Mouse (Mus musculus): ENCODE results near the gene Relch.

The Relch gene

GRCm38 (mm10) chr1:105795705-105796104, 132.0 kb downstream of the Relch start:
- no peak for DNase-seq (ENCODE audit: low spot score in 2 of 2)

DNA sequence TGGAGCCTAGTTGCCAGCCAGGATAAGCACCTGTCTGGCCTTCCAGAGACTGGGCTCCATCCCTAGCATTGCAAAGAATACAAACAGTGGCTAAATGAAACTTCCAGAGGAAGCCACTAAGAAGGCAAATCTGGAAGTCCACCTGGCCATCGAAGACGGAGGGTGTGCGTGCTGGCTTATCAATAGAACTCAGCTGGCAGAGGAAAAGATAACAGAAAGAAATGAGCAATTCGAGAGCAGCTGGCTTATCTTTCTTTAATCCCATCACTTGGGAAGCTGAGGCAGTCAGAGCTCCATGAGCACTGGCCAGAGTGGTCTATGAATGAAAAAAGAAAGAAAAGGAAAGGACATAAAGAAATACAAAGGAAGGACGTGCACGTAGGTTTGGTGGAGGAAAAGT, 136.9 kb downstream of the Relch start:
- DNase-seq (ENCODE audit: low spot score in 2 of 2), result no peak

DNA sequence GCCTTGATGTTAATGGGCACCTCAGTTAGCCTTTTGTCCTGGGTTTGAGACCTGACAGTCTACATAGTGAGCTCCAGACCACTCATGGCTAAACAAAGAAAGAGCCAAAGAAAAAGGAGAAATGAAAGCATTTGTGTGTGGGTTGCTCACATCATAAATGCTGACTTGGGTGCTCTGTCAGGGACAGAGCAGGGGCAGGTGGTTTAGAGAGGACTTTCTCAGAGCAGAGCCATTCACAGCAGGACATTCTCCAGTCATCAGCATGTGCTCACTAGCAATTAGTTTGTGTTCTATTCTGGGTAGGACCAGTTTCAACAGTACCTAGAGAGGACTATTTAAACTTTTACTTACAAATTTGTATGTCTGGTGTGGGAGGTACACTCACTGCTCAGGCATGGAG, 137.6 kb downstream of the Relch start:
- DNase-seq (ENCODE audit: low spot score in 2 of 2), result no peak

DNA sequence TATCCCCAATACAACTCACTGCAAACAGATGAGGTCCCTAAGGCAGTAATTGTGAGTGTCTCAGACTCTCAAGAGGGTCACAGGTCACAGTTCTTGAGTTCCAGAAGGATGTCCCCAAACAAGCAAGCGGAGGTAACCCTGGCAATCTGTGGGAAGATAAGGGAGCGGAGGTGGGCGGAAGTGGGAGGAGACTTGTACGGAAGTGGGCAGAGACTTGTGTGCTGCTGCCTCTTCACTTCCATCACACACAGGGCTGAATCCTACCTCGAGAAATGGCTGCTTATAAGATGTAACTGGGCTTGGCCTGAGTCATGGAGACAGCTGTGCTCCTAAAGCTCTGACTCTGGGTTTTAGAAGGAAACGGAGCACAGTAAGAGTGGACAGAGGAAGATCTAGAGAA, 139.3 kb downstream of the Relch start:
- DNase-seq (ENCODE audit: low spot score in 2 of 2), result no peak

DNA sequence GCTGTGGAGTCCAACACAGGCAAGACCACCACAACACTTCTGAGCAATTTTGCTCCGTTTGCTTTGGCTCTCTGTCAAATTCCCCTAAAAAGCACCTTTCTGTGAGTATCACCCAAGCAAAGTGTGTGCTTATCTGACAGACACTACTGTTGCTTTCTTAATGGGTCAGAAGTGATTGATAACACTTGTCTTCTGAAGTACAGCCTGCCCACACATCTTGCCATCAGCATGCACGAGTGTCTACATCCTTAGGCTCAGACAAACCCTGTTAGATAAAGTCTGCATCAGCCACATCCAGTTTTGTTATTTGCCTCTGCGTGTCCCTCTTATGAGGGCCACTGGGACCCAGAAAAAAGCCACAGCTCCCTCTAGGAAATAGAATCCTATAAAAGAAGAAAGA, 140.6 kb downstream of the Relch start:
- DNase-seq (ENCODE audit: low spot score in 2 of 2), result no peak

Data from cerebellum, postnatal 4 days (tissue).